Comparison of ENCODE assay signal across 27 mouse cellular contexts in the genomic region with DNA sequence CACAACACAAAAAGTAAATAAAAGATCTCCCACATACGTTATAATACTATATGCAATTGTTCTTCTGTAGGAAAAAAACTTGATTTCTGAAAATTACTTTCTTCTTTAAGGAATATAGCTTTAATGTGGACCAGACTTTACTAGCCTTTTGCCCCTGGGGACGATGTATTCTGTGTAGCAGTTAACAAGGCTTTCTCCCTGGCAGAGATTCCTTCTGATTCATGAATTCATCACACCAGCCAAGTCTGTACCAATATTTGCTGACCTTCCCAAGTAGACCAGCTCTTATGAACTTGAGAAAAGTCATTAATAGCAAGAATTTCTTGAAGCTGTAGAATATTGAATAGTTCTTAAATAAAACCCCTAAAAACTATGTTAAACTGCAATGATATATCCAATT.
DNase-seq lines count a peak whose midpoint lies in the region; ATAC-seq and TF ChIP-seq lines count a peak whose summit lies in the region.
"Had no signal": no experiment of that assay in that cellular context is flagged by ENCODE, and none has a peak within 500 bp of the region (broad histone marks: within the 10 kb centered on the region; RNA-seq: fewer than 3 reads in every experiment).

No protein-coding gene starts in this region.

- H3K4me2 ChIP-seq in liver, postnatal 0 days (ENCODE audit: low read depth, low read length) = no peak overlapping the region
- H3K4me2 ChIP-seq: embryonic facial prominence, embryonic 12.5 days; embryonic facial prominence, embryonic 15.5 days; forebrain, embryonic 12.5 days; forebrain, embryonic 15.5 days; heart, embryonic 12.5 days; heart, embryonic 15.5 days; hindbrain, embryonic 14.5 days had no signal

- H3K4me3 ChIP-seq in liver, adult 2 months (ENCODE audit: insufficient read depth, low read depth, low read length) = no peak overlapping the region
- no peak overlapping the region for H3K4me3 ChIP-seq in liver, postnatal 0 days (ENCODE audit: low read depth, low read length)
- H3K4me3 ChIP-seq: embryonic facial prominence, embryonic 12.5 days; embryonic facial prominence, embryonic 15.5 days; forebrain, embryonic 12.5 days; forebrain, embryonic 15.5 days; heart, embryonic 12.5 days; heart, embryonic 15.5 days had no signal

- TF ChIP-seq EP300 in liver, postnatal 0 days (IDR thresholded peaks at IDR 0.05; ENCODE audit: low read depth) = no peak

- no peak overlapping the region for H3K27ac ChIP-seq in liver, adult 2 months (replicated peaks; ENCODE audit: insufficient read depth, low read depth, low read length)
- H3K27ac ChIP-seq in liver, postnatal 0 days (ENCODE audit: low read depth) = no peak overlapping the region
- H3K27ac ChIP-seq: embryonic facial prominence, embryonic 12.5 days; embryonic facial prominence, embryonic 15.5 days; forebrain, embryonic 12.5 days; forebrain, embryonic 15.5 days; heart, embryonic 15.5 days; hindbrain, embryonic 14.5 days; hindbrain, postnatal 0 days had no signal

- H3K9me3 ChIP-seq in liver, postnatal 0 days (ENCODE audit: low read length) = no peaks in the 10 kb centered on the region
- H3K9me3 ChIP-seq: embryonic facial prominence, embryonic 12.5 days; embryonic facial prominence, embryonic 15.5 days; forebrain, embryonic 12.5 days; forebrain, embryonic 15.5 days; heart, embryonic 12.5 days; heart, embryonic 15.5 days had no signal

- no peak for TF ChIP-seq POLR2A in liver, adult 2 months (IDR thresholded peaks at IDR 0.05; ENCODE audit: extremely low read depth, insufficient read depth, low read length)

- no peak for TF ChIP-seq CTCF in liver, adult 2 months (IDR thresholded peaks at IDR 0.05; ENCODE audit: low read depth, low read length)
- no peak for TF ChIP-seq CTCF in liver, postnatal 0 days (IDR thresholded peaks at IDR 0.05; ENCODE audit: low read depth)

- H3K27me3 ChIP-seq in liver, adult 2 months (ENCODE audit: control insufficient read depth, insufficient read depth, low read length) = no peaks in the 10 kb centered on the region
- H3K27me3 ChIP-seq in liver, postnatal 0 days (ENCODE audit: insufficient read depth, low read length) = no peaks in the 10 kb centered on the region
- H3K27me3 ChIP-seq: embryonic facial prominence, embryonic 12.5 days; embryonic facial prominence, embryonic 15.5 days; forebrain, embryonic 12.5 days; forebrain, embryonic 15.5 days; heart, embryonic 12.5 days; heart, embryonic 15.5 days; Patski had no signal

- WGBS in liver, adult 2 months = 48% methylated on average over 2 of the region's 2 CpGs
- WGBS in liver, postnatal 0 days (ENCODE audit: insufficient replicate concordance) = 68% methylated on average over 2 of the region's 2 CpGs

- H3K4me1 ChIP-seq in liver, adult 2 months (ENCODE audit: control insufficient read depth, insufficient read depth, low read length) = no peaks in the 10 kb centered on the region
- H3K4me1 ChIP-seq in liver, postnatal 0 days (ENCODE audit: insufficient read depth) = 0 out of 2 replicates have a peak, but pooled peaks cover 2% of the 10 kb centered on the region
- H3K4me1 ChIP-seq: embryonic facial prominence, embryonic 12.5 days; forebrain, embryonic 12.5 days; forebrain, embryonic 15.5 days; heart, embryonic 15.5 days had no signal

- H3K36me3 ChIP-seq in liver, adult 2 months (ENCODE audit: control insufficient read depth, insufficient read depth, low read length) = no peaks in the 10 kb centered on the region
- no peaks in the 10 kb centered on the region for H3K36me3 ChIP-seq in liver, postnatal 0 days (replicated peaks; ENCODE audit: insufficient read depth, low read length)
- H3K36me3 ChIP-seq: embryonic facial prominence, embryonic 12.5 days; embryonic facial prominence, embryonic 15.5 days; forebrain, embryonic 12.5 days; forebrain, embryonic 15.5 days; heart, embryonic 12.5 days; heart, embryonic 15.5 days had no signal

- no peak overlapping the region for H3K9ac ChIP-seq in liver, adult 2 months (ENCODE audit: low read depth, low read length)
- H3K9ac ChIP-seq in liver, postnatal 0 days (replicated peaks) = no peak overlapping the region
- H3K9ac ChIP-seq: embryonic facial prominence, embryonic 12.5 days; embryonic facial prominence, embryonic 15.5 days; forebrain, embryonic 12.5 days; forebrain, embryonic 15.5 days; heart, embryonic 12.5 days; heart, embryonic 15.5 days; hindbrain, embryonic 14.5 days had no signal

- no peaks in the 10 kb centered on the region for H3K79me2 ChIP-seq in liver, adult 2 months (ENCODE audit: control insufficient read depth, insufficient read depth, low read length)

- peak; percentile 13 for DNase-seq in adrenal gland, postnatal 10 days
- no peak for DNase-seq in adrenal gland, adult 18-20 months (ENCODE audit: low spot score in 2 of 2)
- DNase-seq in liver, adult 2 months (ENCODE audit: extremely low read depth, low read depth, low spot score) = peak; percentile 47
- DNase-seq in liver, postnatal 0 days = no peak
- DNase-seq in adipocyte (ENCODE audit: low spot score) = peak; percentile 71
- no peak for DNase-seq in lung, postnatal 25 days (ENCODE audit: low spot score)
- no peak for DNase-seq in kidney, adult 18-20 months
- DNase-seq: cerebellum, adult 11 months; cerebellum, adult 2 months; cerebellum, adult 9-11 months; cerebellum, postnatal 25 days; gastrocnemius, postnatal 25 days; heart, adult 18-20 months; heart, postnatal 10 days; heart, postnatal 36 days had no signal

- ATAC-seq in liver, postnatal 0 days = no peak
- ATAC-seq: CD4-positive, CD25-positive, alpha-beta regulatory T cell, adult 4 months; forebrain, embryonic 15.5 days; hindbrain, postnatal 0 days; inflammation-experienced regulatory T-cells, adult 6 months; intestine, embryonic 16.5 days; Patski had no signal

Comparison
In these comparisons a context has a peak if more than half of its experiments do, and no peak if none do; other contexts are left out.
1. DNase-seq: peak in adrenal gland, postnatal 10 days (single experiment), liver, adult 2 months (single experiment) and adipocyte (single experiment); none in adrenal gland, adult 18-20 months (0 of 2), liver, postnatal 0 days (single experiment), lung, postnatal 25 days (single experiment) and kidney, adult 18-20 months (single experiment).